Mouse (Mus musculus) liver, embryonic 14.5 days (tissue): ENCODE results near the gene Tut1.

Experiments used
- CTCF ChIP-seq: IDR thresholded peaks from 2 replicates; pipeline ENCODE4 v1.5.1; 2016; ENCODE audit warnings: antibody characterized with exemption, low read depth, control low read depth
- EP300 ChIP-seq: IDR thresholded peaks from 2 replicates; pipeline ENCODE4 v1.6.1; 2016; ENCODE audit warnings: antibody characterized with exemption, low read depth

DNA sequence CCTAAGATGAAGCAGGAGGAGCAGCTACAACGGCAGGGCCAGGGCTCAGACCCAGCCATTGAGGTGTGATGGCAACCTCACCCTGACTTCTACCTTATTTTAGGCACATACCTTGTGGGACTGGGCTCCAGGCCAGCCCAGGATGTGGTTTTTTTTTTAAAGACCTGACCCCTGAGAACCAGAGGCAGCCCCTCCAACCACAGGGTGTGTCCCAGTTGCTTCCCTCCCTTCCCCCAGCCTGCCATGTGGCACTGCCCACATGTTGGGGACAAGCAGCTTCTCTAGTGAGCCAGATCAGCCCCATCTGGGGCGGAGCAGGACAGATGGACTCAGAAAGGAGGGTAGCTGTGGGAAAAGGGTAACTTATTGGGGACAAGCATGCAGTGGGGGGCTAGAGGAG is 26.9 kb upstream of the Tut1 start:
- no peak for TF ChIP-seq EP300
- TF ChIP-seq CTCF = no peak
